Mouse (Mus musculus): Measurements from ENCODE around the gene Gpn3. TPM values are rescaled to one million over a fixed set of nuclear protein-coding genes. Genes with fewer than 3 reads are reported as not detected.

Gpn3 gene
- total RNA-seq (2021), result 10 to 100 TPM; 29.7 to 31.4 TPM

DNA sequence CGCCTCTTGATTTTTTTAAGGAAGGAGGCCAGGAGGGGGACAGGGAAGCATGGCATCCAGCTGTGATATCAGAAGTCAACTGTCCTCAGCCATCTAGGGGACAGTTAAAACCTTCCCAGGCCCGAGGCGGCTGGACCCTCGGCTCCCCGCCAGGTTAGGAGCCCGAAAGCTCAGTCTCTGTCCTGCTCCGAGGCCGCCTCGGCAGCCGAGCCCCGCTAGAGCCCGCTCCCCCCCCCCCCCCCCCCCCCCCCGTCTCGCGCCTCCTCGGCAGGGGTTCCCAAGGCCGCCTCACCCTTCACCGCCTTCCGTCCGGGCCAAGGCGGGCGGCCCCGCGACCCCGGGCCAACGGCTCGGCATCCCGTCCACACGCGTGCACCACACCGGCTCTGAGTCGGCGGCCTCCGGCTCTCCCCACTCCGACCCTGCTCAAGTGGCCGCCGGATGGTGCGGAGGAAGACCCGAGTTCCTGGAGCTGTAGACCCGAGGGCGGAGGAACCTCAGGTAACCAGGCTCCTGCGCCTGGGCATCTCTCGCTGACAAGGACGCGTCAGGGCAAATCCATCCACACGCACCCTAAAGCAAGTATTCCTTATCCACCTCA, at the start of gene Gpn3:
Gene Gpn3, plus strand, starts transcription at position 286 of the 601 bp plus-strand sequence.
- no peak for DNase-seq

DNA sequence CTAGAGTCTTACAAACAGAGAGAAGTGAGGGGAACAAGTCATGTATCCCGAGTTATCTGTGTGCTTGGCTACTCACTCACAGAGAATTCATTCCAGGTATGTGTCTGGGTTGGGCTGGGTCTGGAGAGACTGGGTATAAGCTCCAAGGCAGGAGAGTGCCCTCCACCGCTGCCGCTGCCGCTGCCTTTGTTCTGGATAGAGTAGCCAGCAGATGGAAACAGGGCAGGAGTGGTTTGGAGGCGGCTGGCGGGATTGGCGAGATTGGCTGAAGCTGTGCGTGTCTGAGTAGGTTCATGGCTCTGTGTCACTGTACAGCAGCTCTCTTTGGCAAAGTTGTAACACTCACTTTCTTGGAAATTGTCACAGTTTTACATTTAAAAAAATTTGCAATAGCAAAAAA, 48.2 kb upstream of the Gpn3 start:
- no peak for DNase-seq

DNA sequence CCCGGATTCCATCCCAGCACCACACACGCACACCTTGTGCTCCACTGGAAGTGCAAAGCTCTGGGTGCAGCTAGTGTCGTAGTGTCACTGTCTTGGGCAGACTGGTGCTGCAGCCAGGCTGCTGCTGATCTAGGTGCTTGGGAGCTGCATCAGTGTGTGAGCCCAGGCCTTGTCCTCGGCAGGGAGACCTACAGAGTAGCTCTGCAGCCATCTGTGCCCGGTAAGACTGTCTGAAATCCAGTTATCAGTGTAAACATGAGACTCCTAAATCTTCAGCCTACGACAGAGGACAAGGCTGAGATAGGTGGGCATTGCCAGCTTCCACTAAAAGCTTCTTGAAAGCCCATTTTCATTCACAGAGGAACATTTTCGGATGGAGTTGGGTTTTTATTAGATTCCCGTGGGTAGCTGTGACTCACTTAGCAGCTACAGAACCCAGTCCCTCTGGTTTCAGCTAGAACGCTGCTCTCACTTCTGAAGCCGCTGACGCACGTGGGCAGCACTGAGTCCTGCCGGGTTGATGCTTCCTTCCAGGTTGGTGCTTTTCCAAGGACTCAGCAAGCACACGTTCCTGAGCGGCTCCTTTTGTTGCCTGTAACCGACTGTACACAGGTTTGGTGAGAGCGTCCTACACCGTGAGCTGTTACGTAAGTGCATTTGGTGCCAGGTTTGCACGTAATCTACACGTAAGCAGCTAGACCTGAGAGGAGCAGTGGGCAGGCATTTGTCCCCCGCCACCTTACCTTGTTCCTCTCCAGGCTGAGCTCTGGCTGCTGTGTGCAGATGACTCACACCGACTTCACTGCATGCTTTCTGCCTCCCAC, 46.9 kb upstream of the Gpn3 start:
- DNase-seq, result peak; percentile 57 to 70

DNA sequence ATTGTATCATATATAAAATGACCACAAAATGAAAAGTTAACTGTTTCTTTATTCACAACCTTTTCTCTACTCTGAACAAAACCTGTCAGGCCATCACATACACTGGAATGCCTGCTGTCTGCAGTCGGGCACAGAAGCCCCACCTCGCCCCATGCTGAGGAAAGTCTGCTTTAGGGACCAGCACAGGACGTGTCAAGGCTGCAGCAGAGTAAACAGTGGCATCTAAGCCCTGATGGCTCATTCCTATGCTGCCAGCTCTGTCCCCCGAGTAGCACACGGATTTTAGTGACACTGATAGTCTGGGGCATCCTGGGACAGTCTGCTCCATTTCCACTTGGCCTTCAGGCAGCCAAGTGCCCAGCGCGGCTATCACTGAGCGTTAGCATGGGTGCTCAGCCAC, 46.2 kb upstream of the Gpn3 start:
- no peak for DNase-seq

DNA sequence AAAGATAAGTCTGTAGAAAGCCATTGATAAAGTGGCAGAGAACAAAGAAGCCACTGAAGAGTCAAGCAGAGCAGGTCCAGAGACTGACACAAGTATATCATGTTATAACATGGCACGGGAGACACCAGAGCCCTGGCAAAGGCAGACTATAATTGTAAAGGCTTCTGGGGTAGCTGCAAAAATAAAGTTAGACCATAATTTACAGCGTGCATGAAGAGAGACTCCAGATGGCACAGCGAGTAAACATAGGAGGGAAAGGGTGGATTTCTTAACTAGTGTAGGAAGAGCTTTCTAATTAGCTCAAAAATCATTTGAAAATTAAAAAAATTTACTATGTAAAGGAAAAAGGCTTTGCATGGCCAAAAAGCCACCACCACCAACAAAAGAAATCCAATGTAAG, 44.4 kb upstream of the Gpn3 start:
- DNase-seq, result no peak

DNA sequence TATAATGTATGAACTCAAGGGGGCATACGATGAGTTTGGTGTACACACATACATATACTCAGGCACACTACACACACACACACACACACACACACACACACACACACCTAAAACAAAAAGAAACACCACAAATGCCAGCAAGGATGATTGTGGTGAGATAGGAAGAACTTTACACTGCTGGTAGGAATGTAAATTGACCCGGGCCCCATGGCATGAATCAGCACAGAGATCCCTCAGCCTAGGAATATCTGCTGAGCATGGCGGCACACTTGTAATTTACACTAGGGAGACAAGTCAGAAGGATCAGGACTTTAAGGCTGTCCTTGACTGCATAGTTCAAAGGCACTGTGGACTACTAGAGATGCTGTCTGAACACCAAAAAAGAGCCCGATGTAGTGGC, 41.4 kb upstream of the Gpn3 start:
- DNase-seq, result no peak

DNA sequence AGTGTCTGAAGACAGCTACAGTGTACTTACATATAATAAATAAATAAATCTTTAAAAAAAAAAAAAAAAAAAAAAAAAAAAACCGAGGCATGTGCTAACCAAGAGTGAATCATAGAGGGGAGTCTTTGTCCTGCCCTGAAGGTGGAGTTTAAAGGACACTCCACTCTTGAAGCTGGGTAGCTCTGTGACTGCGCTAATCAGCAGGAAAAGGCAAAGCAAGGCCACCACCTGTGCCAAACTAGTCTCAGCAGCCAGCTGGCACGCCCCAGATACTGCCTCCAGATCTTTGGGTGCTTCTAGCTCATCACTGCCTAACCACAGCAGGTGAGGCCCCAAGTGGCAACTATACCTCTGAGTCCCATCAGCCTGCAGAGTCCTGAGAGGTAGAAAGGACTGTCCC, 37.0 kb upstream of the Gpn3 start:
- no peak for DNase-seq

DNA sequence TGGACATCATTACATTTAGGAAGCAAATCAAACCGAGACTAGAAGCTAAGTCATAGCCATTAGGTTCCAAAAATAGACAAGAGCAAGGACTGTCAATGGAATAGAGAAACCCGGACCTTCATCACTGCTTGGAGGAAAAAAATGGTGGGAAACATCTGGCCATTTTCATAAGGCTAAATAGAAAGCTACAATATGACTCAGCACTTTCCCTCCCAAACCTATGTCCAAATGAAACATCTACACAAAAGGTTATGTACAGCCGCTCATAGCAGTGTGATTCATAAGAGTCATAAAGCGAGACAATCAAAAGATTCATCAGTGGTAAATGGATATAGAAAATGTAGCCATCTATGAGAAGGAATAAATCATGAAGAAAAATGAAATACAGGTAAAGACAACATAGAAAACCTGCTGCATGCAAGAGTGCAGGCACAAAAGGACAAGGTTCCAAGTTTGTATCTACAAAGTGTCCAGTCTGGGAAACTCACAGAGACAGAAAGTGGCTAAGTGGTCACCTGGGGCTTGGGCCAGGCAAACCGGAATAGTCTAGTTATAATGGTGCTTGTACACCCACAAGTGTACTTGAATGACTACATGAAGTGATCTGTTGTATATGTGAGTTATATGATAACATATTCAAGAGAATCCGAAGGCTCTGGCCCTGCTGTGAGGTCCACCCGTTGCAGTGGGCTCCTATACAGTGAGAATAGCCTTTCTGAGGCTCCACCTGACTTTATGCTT, 35.0 kb upstream of the Gpn3 start:
- DNase-seq, result no peak

DNA sequence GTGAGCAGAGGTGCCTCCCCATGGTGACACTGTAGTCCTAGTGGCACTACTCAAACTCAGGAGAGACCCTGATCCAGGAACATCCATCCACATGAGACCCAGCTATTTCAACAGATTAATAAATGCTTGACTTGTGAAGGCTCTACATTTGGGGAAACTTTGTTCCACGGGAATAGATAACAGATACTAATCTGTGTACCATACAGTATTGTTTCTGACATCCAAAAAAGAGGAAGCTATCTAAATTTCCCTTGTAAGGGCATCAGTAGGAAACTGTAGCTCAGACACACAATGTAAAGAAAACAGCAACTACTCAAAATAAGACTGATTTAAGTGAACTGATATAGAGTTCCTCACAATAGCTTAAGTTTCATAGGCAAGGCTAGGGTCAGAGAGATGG, 28.8 kb upstream of the Gpn3 start:
- no peak for DNase-seq

DNA sequence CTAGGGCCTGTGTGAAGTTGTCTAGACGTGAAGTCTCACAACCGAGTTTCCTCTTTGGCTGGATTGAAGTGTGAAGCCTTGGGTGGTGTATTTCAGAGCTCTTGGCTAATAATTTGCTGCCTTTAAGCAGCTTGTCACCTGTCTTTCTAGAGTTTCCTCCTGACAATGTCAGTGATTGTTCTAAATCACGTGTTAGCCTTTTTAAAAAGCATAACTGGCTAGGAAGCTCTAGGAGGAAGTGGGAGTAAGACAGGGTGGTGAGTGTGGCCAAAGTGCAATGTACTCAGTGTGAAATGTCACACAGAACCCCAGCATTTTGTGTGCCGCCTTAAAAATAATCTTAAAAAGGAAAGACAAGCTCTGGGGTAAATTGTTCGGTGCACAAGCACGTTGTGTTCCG, 27.9 kb upstream of the Gpn3 start:
- no peak for DNase-seq

DNA sequence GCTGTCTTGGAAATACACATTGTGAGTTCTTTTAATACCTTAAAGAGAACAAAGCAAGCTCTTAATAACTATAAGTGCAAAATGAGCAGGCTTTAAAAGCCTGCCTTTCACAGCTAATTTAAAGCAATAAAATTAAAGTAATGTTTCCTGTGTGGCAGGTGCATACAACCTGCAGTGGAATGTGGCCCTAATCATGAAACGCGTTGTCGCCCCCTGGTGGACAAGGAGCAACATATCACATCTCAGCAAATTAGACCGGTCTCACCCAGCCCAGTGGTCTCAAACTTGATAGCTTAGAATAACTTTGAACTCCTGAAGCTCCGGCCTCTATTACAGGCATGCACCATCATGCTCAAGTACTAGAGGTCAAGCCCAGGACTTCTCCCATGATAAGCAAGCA, 27.4 kb upstream of the Gpn3 start:
- DNase-seq, result peak; percentile 50 to 54

DNA sequence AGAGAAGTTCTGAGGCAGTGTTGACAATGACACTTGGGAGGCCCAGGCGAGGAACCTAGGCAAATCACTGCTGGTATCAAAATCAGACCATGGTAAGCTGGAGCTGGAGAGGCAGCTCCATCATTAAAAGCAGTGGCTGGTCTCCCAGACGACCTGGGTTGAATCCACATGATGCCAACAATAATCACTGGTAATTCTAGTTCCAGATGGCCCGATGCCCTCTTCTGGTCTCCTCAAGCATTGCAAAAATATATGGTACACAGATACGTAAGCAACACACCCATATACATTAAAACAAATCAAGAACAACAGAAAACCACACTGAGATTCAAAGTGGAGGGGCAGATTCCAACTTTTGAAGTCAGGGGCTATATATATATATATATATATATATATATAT, 25.9 kb upstream of the Gpn3 start:
- DNase-seq, result no peak

DNA sequence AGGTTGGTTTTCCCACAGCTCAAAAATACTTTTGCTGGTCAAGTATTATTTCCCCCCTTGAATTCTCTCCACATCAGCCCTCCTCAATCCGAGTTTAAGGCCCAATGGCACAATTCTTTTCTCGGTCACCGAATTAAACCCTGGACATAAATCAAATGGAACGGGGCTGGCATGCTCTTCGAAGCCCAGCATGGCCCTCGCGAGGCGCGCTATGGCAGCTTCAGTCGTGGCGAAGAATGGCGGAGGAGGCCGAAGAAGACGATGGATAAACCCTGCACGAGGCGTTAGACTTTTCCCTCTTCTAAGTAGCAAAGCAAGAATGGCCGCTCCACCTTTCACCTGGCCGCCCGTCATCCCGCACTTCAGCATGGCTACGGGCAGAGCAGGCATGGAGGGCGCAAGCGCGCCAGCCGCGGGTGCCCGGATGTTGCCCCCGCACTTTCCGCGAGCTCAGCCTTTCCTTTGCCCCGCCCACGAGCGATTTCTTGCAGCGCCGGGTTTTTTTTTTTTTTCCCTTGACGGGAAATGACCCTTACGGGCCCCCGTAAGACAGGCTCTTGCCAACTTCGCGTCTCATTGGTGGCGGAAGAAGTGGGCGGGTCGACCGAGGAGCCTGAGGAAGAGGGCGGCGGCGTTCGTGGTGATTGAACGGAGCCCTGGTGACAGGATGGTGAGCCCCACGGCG, 17.7 kb upstream of the Gpn3 start, which contains the start of the genes Rad9b and Vps29:
Gene Rad9b, minus strand, starts transcription at position 427 of the 685 bp plus-strand sequence.
Gene Vps29, plus strand, starts transcription at position 563 of the 685 bp plus-strand sequence.
- DNase-seq, result peak; percentile 95 to 96

DNA sequence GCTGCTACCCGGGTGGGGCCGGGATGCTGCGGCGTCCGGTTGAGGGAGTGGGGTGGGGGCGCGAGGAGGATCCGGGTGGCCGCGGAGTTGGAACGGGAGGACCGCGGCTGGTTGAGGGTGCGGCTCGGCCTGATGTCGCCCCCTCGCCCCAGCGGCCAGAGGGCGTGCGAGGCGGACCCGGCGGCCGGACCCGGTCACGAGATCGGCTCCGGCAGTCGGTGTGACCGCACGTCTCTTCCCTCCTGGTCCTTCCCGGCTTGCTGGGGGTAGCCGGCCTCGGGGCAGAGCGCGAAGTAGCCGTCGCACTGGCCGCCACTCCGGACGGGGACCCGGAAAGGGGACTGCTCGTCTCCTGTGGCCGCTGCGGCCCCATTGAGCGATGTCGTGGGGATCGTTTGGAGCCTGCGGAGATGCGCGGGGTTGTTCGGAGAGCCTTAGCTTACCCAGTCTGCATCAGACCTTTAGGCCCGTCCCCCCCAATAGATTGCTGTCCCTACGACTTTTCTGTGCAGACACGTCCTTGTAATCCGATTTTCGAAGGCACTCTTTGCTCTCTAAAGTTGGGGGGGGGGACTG, 17.1 kb upstream of the Gpn3 start:
- no peak for DNase-seq

DNA sequence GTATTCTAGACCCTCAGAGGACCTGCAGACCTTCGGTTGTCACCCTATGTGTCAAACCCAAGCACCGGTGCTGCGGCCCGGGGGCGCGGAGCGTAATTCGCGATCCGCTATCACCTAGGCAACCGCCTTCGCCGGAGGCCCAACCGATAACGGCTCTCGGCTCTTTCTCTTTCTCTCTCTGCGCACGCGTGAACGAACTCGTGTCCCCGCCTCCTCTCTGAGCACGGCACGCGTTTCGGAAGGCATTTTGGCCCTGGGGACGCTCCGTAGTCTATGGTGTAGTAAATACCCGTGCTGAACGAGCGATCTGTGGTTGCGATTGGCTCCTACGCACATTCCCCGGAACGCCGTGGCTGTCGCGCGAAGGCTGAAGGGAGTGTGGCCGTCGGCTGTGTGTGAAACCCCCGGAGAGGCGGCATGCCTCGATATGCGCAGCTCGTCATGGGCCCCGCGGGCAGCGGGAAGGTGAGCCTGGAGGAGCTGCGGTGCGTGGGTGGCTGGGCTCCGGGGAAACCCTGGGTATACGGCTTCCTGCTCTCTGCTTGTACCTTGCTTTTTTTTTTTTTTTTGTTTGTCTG, 605 bp downstream of the Gpn3 start, which contains the start of gene Fam216a:
Gene Fam216a, minus strand, starts transcription at position 173 of the 578 bp plus-strand sequence.
- peak; percentile 99 to 100 for DNase-seq

DNA sequence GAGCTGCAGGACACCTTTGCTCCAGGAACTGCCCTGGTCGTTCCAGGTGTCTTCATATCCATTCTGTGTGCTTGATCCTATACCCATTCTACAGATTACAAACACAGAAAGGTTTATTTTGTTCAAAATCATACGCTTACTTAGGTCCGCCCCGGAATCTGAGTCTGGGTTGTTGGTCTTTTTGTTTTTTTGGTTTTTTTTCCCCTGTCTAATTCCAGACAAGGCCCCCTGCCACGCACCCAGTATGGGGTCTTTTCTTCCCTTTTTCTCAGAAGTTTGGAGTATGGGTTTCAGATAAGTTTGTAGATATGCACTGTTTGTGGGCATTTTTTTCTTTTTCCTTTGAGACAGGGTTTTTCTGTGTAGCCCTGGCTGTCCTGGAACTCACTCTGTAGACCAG, 1.2 kb downstream of the Gpn3 start:
- no peak for DNase-seq

DNA sequence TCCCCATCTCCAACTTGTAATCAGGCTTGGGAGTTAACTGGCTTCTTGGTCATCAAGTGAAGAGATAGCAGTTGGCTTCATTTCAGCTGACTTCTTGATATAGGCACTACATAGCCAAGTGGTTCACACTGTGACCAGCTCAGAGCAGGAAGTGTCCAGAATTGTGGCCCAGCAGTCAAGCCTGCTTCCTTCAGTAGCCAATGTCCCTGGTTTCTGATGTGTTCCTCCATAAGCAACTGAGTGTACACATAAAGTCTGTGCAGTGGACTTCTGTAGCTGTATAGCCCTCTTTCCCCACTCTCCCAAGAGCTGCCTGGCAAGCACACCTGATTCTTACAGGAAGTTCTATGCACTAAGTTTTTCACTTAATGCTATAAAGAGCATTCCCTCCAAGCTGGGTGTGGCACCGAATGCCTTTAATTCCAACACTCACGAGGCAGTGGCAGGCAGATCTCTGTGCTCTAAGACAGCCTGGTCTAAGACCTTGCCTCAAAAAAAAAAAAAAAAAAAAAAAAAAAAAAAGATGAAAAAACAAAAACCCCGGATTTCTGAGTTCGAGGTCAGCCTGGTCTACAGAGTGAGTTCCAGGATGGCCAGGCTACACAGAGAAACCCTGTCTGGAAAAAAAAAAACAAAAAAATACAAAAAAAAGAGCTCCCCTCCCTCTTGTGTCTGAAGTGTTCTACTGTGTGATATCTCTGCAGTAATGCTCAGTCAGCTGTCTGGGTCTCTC, 5.6 kb downstream of the Gpn3 start:
- no peak for DNase-seq

DNA sequence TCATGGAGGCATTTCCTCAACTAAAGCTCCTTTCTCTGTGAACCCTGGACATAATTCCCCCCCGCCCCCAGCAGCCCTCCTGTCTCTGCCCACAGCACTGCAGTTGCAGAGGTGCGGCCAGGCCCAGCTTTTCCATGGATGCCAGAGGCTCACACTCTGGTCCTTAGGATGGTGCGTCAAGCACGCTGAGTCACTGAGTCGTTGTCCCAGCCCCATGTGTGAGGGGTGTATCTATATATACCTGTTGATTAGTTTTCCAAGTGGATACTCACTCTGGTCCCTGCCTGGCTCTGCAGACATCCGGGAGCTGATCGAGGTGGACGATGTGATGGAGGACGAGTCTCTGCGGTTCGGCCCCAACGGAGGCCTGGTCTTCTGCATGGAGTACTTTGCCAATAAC, 6.5 kb downstream of the Gpn3 start:
- DNase-seq, result no peak

DNA sequence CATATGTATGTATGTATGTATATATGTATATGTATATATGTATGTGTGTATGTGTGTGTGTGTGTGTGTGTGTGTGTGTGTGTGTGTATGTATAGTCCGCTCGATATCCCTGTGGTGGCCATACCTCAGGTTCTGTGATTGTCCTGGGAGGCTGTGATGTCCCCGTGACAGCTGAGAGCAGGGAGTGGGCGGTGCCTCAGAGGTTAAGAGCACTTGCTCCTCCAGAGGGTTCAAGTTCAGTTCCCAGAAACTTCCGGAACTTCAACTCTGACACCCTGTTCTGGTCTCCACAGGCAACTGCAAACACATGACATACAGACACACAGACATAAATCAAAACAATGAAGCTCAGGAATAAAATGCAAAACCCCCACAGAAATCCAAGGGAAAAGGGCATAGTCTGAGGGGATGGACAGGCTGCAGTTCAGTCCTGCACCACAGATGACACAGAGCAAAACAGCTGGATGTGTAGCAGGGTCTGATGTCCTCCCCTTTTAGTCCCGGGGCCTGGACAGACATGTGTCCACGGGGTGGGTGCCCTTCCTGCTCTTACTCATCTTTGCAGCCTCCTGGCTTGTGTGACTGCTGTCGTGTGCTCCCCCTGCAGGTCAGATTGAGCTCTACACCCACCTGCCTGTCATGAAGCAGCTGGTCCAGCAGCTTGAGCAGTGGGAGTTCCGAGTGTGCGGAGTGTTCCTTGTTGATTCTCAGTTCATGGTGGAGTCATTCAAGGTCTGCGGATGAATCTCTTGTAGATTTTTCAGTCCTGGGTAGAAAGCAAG, 7.9 kb downstream of the Gpn3 start:
- DNase-seq, result peak; percentile 80 to 82

DNA sequence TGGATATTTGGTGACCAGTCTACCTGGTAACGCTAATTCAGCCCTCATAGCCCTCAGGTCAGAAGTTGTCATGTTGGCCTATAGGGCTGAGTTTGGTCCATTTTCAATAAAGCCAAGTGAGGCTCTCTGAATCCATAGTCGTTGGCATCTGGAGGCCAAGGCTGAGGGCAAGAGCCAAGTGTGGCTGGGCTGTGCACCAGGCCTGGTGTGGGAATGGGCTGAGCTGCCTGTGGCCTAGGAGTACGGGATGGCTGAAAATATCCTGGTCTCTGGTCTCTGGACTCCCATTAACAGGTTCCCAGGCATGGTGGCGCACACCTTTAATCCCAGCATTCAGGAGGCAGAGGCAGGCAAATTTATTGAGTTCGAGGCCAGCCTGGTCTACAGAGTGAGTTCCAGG, 18.3 kb downstream of the Gpn3 start:
- no peak for DNase-seq
